Mouse (Mus musculus) lung, postnatal 10 days (tissue): ENCODE results near the gene BC030867.

Experiments
- DNase-seq: peaks from one replicate; pipeline ENCODE4 v3.0.0; 2021

Gene BC030867

DNA sequence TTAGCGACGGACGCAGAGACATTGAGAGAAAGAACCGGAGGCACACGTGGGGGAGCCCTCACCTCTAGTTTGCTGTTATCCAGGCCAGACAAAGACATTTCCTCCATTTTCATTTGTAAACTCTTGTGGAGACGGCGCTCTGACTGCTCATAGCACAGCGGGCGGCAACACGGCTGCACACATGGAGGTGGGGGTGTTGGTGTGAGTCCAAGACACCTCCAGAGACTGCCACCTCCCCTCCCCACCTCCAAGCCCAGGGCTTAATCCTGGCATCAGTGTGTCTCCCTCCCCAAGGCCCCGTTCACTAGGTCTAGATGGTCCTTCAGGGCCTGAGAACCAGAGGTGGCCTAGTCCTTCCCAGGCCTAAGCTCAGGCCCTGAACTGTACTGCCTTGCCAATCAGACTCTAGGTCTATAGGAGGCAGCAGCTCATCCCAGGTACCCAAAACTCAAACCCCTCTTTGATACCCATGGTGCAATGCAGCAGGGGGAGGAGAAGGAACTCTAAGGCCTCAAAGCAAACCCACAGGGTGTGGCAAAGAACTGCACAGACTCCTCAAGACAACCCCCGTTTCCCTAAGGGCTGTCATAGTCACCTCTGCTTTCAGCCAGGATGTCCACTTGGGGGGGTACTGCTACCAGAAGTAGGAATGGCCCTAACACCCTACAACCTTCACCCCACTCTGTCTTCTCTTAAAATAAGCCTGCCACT lies 46.4 kb downstream of the BC030867 start:
- peak; percentile 57 for DNase-seq

GRCm38 (mm10) chr11:102295598-102296471 lies 47.2 kb downstream of the BC030867 start:
- peak; percentile 73 for DNase-seq

DNA sequence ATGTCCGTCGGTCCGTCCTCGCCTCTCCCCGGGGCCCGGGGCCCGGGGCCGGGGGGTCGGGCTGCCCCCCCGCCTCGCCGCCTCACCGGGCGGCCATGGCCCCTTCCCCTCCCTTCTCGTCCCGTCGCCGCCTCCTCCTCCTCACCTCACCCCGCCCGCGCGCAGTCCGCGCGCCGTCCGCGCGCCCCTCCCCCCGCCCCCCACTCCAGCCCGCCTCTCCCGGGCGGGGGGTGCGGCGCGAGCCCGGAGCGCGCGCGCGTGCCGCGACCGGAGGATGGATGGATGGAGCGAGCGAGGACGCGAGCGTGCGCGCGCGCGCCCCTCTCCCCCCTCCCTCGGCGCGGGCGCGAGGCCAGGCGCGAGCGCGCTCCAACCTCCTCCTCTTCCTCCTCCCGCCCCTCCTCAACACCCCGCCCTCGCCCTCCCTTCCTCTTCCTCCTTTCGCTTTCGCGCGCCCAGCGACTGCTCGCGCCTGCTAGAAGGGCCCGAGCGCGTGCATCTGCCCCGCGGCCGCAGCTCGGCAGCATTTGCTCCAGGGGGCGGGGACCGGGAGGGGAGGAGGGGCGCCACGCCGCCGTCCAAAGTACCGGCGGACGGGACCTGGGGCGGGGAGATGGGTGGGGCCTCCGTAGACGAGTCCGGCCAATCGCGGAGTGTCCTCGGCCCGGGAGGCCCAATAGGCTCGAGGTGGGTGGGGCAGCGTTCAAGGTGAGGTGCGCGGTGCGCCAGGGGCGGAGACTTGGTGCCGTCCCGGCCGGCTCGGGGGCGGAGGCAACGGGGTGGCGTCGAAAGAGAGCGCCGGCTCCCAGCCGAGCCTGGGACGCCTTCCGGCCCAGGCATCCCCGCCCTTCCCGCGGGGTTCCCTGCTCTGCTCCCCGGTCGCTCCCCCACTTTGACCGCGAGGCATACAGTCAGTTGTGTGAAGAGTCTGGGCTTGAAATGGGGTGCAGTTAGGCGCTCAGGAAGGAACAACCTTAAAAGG lies 48.1 kb downstream of the BC030867 start, which contains the start of gene Atxn7l3:
Atxn7l3 (minus strand) TSS at position 141 of the 982 bp plus-strand sequence.
- peak; percentile 100 for DNase-seq

DNA sequence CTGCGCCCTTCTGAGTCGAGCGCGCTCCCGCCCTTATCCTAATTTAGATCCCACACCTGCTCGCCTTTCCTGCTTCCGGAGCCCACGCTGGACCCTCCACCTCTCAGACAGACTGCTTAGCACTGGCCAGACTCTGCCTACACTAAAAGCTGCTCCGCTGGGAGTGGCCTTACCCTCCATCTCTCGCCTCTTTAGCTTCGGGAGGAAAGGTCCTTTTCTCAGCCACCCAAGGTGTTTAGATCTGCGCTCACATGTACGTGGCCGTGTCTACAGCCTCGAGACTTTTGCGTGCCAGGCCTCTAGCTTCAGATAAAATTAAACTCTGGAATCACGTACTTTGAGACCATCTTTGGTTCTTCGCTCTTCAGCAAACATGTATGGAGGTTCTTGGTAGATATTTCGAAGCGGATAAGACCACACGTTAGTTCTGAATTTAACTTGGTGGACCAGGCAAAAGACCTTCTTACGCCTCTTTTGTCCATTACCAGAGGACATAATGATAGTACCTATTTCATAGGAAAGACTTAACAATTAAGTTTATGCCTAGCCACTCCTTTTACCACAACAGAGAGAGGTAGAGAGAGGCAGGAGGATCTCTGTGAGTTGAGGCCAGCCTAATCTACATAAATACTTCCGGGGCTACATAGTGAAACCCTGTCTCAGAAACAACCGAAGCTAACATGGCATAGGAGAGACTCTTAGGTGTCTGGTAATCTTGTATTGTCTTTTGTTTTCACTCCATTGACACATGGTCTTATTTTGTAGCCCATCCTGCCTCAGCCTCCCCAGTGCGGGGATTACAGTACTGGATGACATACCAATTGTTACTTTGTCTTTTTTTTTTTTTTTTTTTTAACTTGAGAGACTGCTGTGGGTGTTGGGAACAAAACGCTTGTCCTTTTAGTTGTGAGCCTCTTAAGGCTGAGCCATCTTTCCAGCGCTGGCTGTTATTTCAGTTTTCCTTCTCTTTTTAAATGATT lies 49.2 kb downstream of the BC030867 start:
- no peak for DNase-seq

GRCm38 (mm10) chr11:102299839-102300238 lies 51.2 kb downstream of the BC030867 start:
- peak; percentile 80 for DNase-seq

- DNase-seq = no peak
Measured at GRCm38 (mm10) chr11:102304141-102304540, 55.5 kb downstream of the BC030867 start.

- no peak for DNase-seq
Measured at GRCm38 (mm10) chr11:102305359-102305758, 56.7 kb downstream of the BC030867 start.

GRCm38 (mm10) chr11:102308104-102308503 lies 59.4 kb downstream of the BC030867 start:
- no peak for DNase-seq

GRCm38 (mm10) chr11:102308979-102309378 lies 60.3 kb downstream of the BC030867 start:
- DNase-seq = peak; percentile 99

- DNase-seq = no peak
Measured at GRCm38 (mm10) chr11:102309821-102310617, 61.3 kb downstream of the BC030867 start.

DNA sequence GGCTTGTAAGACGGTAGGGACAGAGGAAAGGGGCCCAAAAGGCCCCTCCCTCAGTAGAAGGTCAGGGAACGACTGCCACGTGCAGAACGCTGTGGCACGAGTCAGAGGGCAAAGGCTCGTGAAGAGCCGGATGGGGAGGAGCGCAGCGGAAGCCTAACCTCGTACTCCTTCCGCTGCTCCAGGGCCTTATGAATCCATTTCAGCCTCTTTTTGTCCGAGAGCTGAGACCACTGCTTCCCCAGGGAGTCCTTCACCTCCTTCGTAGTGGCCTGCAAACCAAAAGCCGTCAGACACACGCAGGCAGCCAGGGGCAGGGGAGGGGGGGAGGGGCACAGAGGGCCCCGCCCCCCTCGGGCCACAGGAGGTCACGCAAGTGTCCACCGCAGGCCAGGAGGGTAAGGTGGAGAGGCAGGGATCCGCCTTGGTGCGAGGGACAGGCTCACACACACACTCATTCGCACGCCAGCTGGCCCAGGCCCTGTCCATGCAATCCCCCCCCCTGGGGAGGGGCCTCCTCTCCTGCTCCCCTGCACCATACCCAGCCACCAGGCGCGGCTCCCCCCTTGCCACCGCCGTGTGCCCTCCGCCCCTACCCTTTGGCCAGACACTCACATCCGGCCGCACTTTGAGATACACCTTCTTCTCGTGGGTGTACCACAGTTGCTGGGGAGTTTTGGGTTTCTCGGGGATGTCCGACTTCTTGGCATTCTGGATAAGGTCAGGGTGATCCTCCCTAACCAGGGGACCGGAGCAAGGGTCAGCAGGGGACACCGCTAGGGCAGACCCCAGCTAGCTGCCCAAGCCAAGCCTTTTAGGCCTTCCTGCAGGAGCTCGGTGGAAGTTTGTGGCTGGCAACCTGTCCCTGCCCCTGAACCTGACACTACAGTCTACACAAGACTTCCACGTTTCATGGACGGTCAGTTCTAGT lies 62.4 kb downstream of the BC030867 start:
- no peak for DNase-seq

GRCm38 (mm10) chr11:102311966-102312365 lies 63.3 kb downstream of the BC030867 start:
- no peak for DNase-seq

DNA sequence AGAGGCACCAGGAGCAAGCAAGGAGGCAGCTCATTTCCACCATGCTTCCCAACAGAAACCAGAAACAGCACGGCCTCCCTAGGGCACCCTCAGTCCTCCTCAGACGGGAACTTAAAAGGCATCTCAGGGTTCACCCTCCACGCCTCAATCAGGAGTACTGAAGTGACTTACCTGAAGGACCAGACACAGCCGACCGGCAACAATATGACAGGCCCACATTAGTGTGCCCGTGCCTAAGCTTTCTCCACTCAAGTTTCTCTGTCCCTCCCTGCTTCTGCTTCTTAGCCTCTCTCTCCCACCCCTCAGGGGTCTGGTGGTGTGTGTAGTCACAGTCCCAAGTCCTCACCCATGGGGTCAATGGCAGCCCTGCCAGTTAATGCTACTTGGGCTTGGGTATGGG lies 63.9 kb downstream of the BC030867 start:
- DNase-seq = no peak

DNA sequence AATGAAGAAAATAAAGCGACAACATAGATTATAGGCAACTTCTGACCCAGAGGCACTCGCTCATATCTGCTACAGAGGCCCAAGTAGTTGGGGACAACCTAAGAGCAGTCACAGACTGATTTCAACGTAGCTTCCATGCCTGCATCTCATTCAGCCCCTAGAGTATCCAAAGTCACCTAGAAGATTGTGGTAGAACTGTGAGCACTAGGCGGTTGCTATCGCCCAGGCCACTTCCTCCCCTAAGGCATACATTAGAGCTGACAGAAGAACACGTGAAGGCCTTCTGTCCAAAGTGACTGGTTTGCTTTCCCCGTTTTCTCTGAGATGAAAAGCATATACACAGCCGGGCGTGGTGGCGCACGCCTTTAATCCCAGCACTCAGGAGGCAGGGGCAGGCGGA lies 65.6 kb downstream of the BC030867 start:
- DNase-seq = no peak
